Mouse (Mus musculus) forebrain, embryonic 16.5 days (tissue): ENCODE data around the gene Calca. TPM values are rescaled to one million over a fixed set of nuclear protein-coding genes. Genes with fewer than 3 reads are reported as not detected.
A peak's percentile ranks its signal among the peaks of the same experiment; 100 is the strongest.
"Not testable (repeated sequence)": the region's sequence is repeated elsewhere in the genome, so short reads cannot be mapped to it uniquely, and the experiment has no call there.

Experiments
- ATAC-seq: fragments of 200-750 bp; cut with Nextera tagmentation; 2 replicates; pipeline ENCODE4 v1.8.0; 2017; ENCODE audit warnings: mild to moderate bottlenecking, moderate library complexity
- H3K27ac ChIP-seq: fragments of 300-500 bp; sonication (generic); 2 replicates; pipeline ENCODE4 v1.5.1; 2014; ENCODE audit warnings: low read length, control low read depth
- H3K27me3 ChIP-seq: fragments of 300-500 bp; sonication (generic); replicated peaks from 2 replicates; pipeline ENCODE4 v1.6.1; 2014; ENCODE audit warnings: low read length; ENCODE audit not compliant: control insufficient read depth, insufficient read depth
- H3K36me3 ChIP-seq: fragments of 300-500 bp; sonication (generic); 2 replicates; pipeline ENCODE4 v1.6.1; 2014; ENCODE audit not compliant: control insufficient read depth, insufficient read depth
- H3K4me1 ChIP-seq: fragments of 300-500 bp; sonication (generic); replicated peaks from 2 replicates; pipeline ENCODE4 v1.6.1; 2014; ENCODE audit warnings: low read length; ENCODE audit not compliant: control insufficient read depth, insufficient read depth
- H3K4me2 ChIP-seq: fragments of 300-500 bp; sonication (generic); 2 replicates; pipeline ENCODE4 v1.6.1; 2014; ENCODE audit warnings: mild to moderate bottlenecking, low read length, control low read depth
- H3K4me3 ChIP-seq: fragments of 300-500 bp; sonication (generic); replicated peaks from 2 replicates; pipeline ENCODE4 v1.5.1; 2014; ENCODE audit warnings: mild to moderate bottlenecking, low read length, control low read depth
- H3K9ac ChIP-seq: fragments of 300-500 bp; sonication (generic); replicated peaks from 2 replicates; pipeline ENCODE4 v1.6.1; 2014; ENCODE audit warnings: low read depth, low read length, control low read depth
- H3K9me3 ChIP-seq: fragments of 300-500 bp; sonication (generic); 2 replicates; pipeline ENCODE4 v1.6.1; 2016; ENCODE audit warnings: low read length; ENCODE audit not compliant: control insufficient read depth
- WGBS: fragments of 180-500 bp; shearing (Covaris S2); extraction: QIAGEN DNeasy Blood & Tissue Kit; methylation state at CpG from one replicate; pipeline ENCODE4 v1.1.7; 2014; 5-methylcytosine and 5-hydroxymethylcytosine counted together
- polyA plus RNA-seq: library from polyadenylated mRNA; unstranded; fragments of >200 nt; fragmentation: Nextera tagmentation; extraction: Ambion mirVana; gene quantifications from 2 replicates; pipeline ENCODE4 v1.2.1, GENCODE M21; 2015

Calca gene
- 1.2 and 1.5 TPM in 2 replicates for polyA plus RNA-seq

- peak within 1 kb of the TSS; percentile 42 for H3K4me3 ChIP-seq
- H3K27ac ChIP-seq: no peak within 1 kb of the TSS
- H3K4me1 ChIP-seq: peaks cover 10% of the 10 kb centered on the region
- H3K27me3 ChIP-seq: peaks cover 2% of the 10 kb centered on the region; the same call in 1 of the 2 replicates
- 2% methylated on average over 12 of the region's 12 CpGs for WGBS
- ATAC-seq: peak; percentile 54; the same call in 1 of the 2 replicates
- peak within 1 kb of the TSS; percentile 94 for H3K4me2 ChIP-seq
- H3K9me3 ChIP-seq: no peaks in the 10 kb centered on the region
- H3K9ac ChIP-seq: peak within 1 kb of the TSS; percentile 46
- H3K36me3 ChIP-seq: no peaks in the 10 kb centered on the region
Measured at GRCm38 (mm10) chr7:114636102-114636501, at the start of gene Calca. Gene Calca, minus strand, starts transcription at chr7:114636357.

GRCm38 (mm10) chr7:114672697-114673096 is 36.5 kb upstream of the Calca start:
- Histone ChIP-seq H3K9me3 (no peaks in the 10 kb centered on the region), H3K4me2 (no peak overlapping the region), H3K4me1 (no peaks in the 10 kb centered on the region), H3K36me3 (no peaks in the 10 kb centered on the region), H3K4me3 (no peak overlapping the region), H3K27me3 (no peaks in the 10 kb centered on the region), H3K27ac (no peak overlapping the region), H3K9ac (no peak overlapping the region)
- 22% methylated on average over 2 of the region's 2 CpGs for WGBS
- no peak for ATAC-seq

- Histone ChIP-seq H3K9ac (no peak overlapping the region), H3K36me3 (no peaks in the 10 kb centered on the region), H3K9me3 (no peaks in the 10 kb centered on the region), H3K27ac (no peak overlapping the region), H3K27me3 (no peaks in the 10 kb centered on the region), H3K4me1 (no peaks in the 10 kb centered on the region), H3K4me2 (no peak overlapping the region), H3K4me3 (no peak overlapping the region)
- no peak for ATAC-seq
- 82% methylated on average over 1 of the region's 1 CpGs for WGBS
Measured at GRCm38 (mm10) chr7:114671405-114671804, 35.2 kb upstream of the Calca start.

- Histone ChIP-seq H3K4me3 (no peak overlapping the region), H3K9ac (no peak overlapping the region), H3K27ac (no peak overlapping the region), H3K4me1 (no peaks in the 10 kb centered on the region), H3K9me3 (no peaks in the 10 kb centered on the region), H3K27me3 (no peaks in the 10 kb centered on the region), H3K4me2 (no peak overlapping the region), H3K36me3 (no peaks in the 10 kb centered on the region)
- WGBS: 35% methylated on average over 3 of the region's 3 CpGs
- ATAC-seq: no peak
Measured at GRCm38 (mm10) chr7:114649730-114650129, 13.6 kb upstream of the Calca start.

GRCm38 (mm10) chr7:114648791-114649190 is 12.6 kb upstream of the Calca start:
- Histone ChIP-seq H3K36me3 (no peaks in the 10 kb centered on the region), H3K27ac (no peak overlapping the region), H3K4me3 (no peak overlapping the region), H3K4me2 (no peak overlapping the region), H3K9me3 (no peaks in the 10 kb centered on the region), H3K9ac (no peak overlapping the region), H3K27me3 (no peaks in the 10 kb centered on the region), H3K4me1 (no peaks in the 10 kb centered on the region)
- no peak for ATAC-seq
- WGBS: 62% methylated on average over 3 of the region's 3 CpGs

GRCm38 (mm10) chr7:114635569-114636101 is 522 bp downstream of the Calca start:
- Histone ChIP-seq H3K27me3 (peaks cover 2% of the 10 kb centered on the region; the same call in 1 of the 2 replicates), H3K9ac (peak overlapping the region; percentile 46), H3K9me3 (no peaks in the 10 kb centered on the region), H3K4me3 (peak overlapping the region; percentile 42), H3K4me2 (peak overlapping the region; percentile 94), H3K27ac (no peak overlapping the region), H3K4me1 (peaks cover 10% of the 10 kb centered on the region), H3K36me3 (no peaks in the 10 kb centered on the region)
- ATAC-seq: peak; percentile 49; the same call in 1 of the 2 replicates
- under 1% methylated on average over 20 of the region's 20 CpGs for WGBS

- Histone ChIP-seq H3K27ac (no peak overlapping the region), H3K36me3 (no peaks in the 10 kb centered on the region), H3K9me3 (no peaks in the 10 kb centered on the region), H3K4me1 (peaks cover 10% of the 10 kb centered on the region), H3K9ac (no peak overlapping the region), H3K4me2 (no peak overlapping the region), H3K4me3 (no peak overlapping the region), H3K27me3 (peaks cover 2% of the 10 kb centered on the region; the same call in 1 of the 2 replicates)
- no peak for ATAC-seq
- WGBS: 73% methylated on average over 7 of the region's 7 CpGs
Measured at GRCm38 (mm10) chr7:114634386-114634785, 1.8 kb downstream of the Calca start.

GRCm38 (mm10) chr7:114625966-114626365 is 10.2 kb downstream of the Calca start:
- Histone ChIP-seq H3K4me2 (no peak overlapping the region), H3K36me3 (no peaks in the 10 kb centered on the region), H3K4me1 (no peaks in the 10 kb centered on the region), H3K9me3 (no peaks in the 10 kb centered on the region), H3K27me3 (no peaks in the 10 kb centered on the region), H3K9ac (no peak overlapping the region), H3K4me3 (no peak overlapping the region), H3K27ac (no peak overlapping the region)
- no peak for ATAC-seq
- 94% methylated on average over 3 of the region's 3 CpGs for WGBS

GRCm38 (mm10) chr7:114616759-114617158 is 19.4 kb downstream of the Calca start:
- Histone ChIP-seq H3K36me3 (no peaks in the 10 kb centered on the region), H3K4me2 (no peak overlapping the region), H3K4me3 (no peak overlapping the region), H3K9ac (no peak overlapping the region), H3K4me1 (no peaks in the 10 kb centered on the region), H3K9me3 (peaks cover 2% of the 10 kb centered on the region; the same call in 1 of the 2 replicates), H3K27ac (no peak overlapping the region), H3K27me3 (no peaks in the 10 kb centered on the region)
- WGBS: 96% methylated on average over 6 of the region's 6 CpGs
- ATAC-seq: no peak

- H3K4me3 ChIP-seq, H3K27me3 ChIP-seq, H3K27ac ChIP-seq, ATAC-seq, H3K9ac ChIP-seq, H3K4me1 ChIP-seq, H3K36me3 ChIP-seq, H3K4me2 ChIP-seq, H3K9me3 ChIP-seq: not testable (repeated sequence)
- 95% methylated on average over 8 of the region's 8 CpGs for WGBS
Measured at GRCm38 (mm10) chr7:114594391-114594790, 41.8 kb downstream of the Calca start.
